Mouse (Mus musculus) CH12.LX (cell line): Measurements from ENCODE around the gene Asap3.

Experiments used
- EP300 ChIP-seq: IDR thresholded peaks from 2 replicates; pipeline ENCODE4 v1.6.1; 2011; ENCODE audit warnings: low read length, improper control_type of control experiment
- HCFC1 ChIP-seq: IDR thresholded peaks from 2 replicates; pipeline ENCODE4 v1.6.1; 2012; ENCODE audit warnings: low read depth, mild to moderate bottlenecking, inconsistent platforms, low read length, improper control_type of control experiment
- MAFK ChIP-seq: IDR thresholded peaks from 2 replicates; pipeline ENCODE4 v1.6.1; 2011; ENCODE audit warnings: low read length, improper control_type of control experiment; ENCODE audit not compliant: insufficient replicate concordance
- MAZ ChIP-seq: IDR thresholded peaks from 2 replicates; pipeline ENCODE4 v1.6.1; 2012; ENCODE audit warnings: low read depth, mild to moderate bottlenecking, inconsistent platforms, low read length, improper control_type of control experiment, moderate library complexity
- MYC ChIP-seq: IDR thresholded peaks from 2 replicates; pipeline ENCODE4 v1.6.1; 2011; ENCODE audit warnings: low read depth, mild to moderate bottlenecking, improper control_type of control experiment, low read length
- PAX5 ChIP-seq: IDR thresholded peaks from 2 replicates; pipeline ENCODE4 v1.6.1; 2012; ENCODE audit warnings: low read length, inconsistent platforms, mixed read lengths
- POLR2A ChIP-seq: IDR thresholded peaks from 2 replicates; pipeline ENCODE4 v1.6.1; 2011; ENCODE audit warnings: low read depth, mild to moderate bottlenecking, improper control_type of control experiment, low read length
- ZC3H11A ChIP-seq: IDR thresholded peaks from 2 replicates; pipeline ENCODE4 v1.6.1; 2012; ENCODE audit warnings: low read depth, mild to moderate bottlenecking, inconsistent platforms, low read length, improper control_type of control experiment

GRCm38 (mm10) chr4:136240123-136240522 lies 34.0 kb downstream of the Asap3 start:
- TF ChIP-seq MAZ, result no peak
- no peak for TF ChIP-seq MAFK
- no peak for TF ChIP-seq HCFC1
- TF ChIP-seq POLR2A, result no peak
- no peak for TF ChIP-seq MYC
- no peak for TF ChIP-seq PAX5
- no peak for TF ChIP-seq EP300
- TF ChIP-seq ZC3H11A, result no peak
